Comparison of ENCODE assay signal across 2 mouse cellular contexts in genomic region chr1:59063697-59064096, GRCm38 (mm10).
TF ChIP-seq lines count a peak whose summit lies in the region.

No protein-coding gene starts in this region.

TF ChIP-seq in C2C12, 6 proteins besides CTCF, POLR2A, EP300 and RAD21 (continued from another document):
- TF ChIP-seq MYOD1 (IDR thresholded peaks at IDR 0.05; ENCODE audit: control insufficient read depth, insufficient read length, low read depth): no peak

TF ChIP-seq in MEL, 35 proteins besides CTCF, POLR2A, EP300 and RAD21 (continued from another document):
- TF ChIP-seq GABPA (IDR thresholded peaks at IDR 0.05; ENCODE audit: low read depth, low read length) (no peak), SMC3 (IDR thresholded peaks at IDR 0.05; ENCODE audit: low read depth, low read length) (peak; percentile 21; the same call in 1 of the 2 replicates), ELF1 (IDR thresholded peaks at IDR 0.05; ENCODE audit: low read depth, low read length) (no peak), MAFK (IDR thresholded peaks at IDR 0.05; ENCODE audit: borderline replicate concordance, low read depth, low read length) (no peak), USF2 (IDR thresholded peaks at IDR 0.05; ENCODE audit: borderline replicate concordance in 1 of 2, insufficient read depth in 1 of 2, low read depth in 1 of 2, low read length in 2 of 2) (peak in 1 of 2 experiments; percentile 48; a peak in 1 of 4 replicates)
